Mouse (Mus musculus) hindbrain, embryonic 13.5 days (tissue): ENCODE measurements around the gene Pias1. TPM values are rescaled to one million over a fixed set of nuclear protein-coding genes. Genes with fewer than 3 reads are reported as not detected.

ENCODE experiments used
- ATAC-seq: fragments of 200-750 bp; cut with Nextera tagmentation; 2 replicates; pipeline ENCODE4 v1.8.0; 2017; ENCODE audit warnings: moderate TSS enrichment; ENCODE audit not compliant: low FRiP score
- H3K27ac ChIP-seq: fragments of 300-500 bp; sonication (generic); 2 replicates; pipeline ENCODE4 v1.5.1; 2015; ENCODE audit warnings: inconsistent platforms, mild to moderate bottlenecking, moderate library complexity
- H3K27me3 ChIP-seq: fragments of 300-500 bp; sonication (generic); 2 replicates; pipeline ENCODE4 v1.6.1; 2015; ENCODE audit warnings: mild to moderate bottlenecking, inconsistent platforms
- H3K36me3 ChIP-seq: fragments of 300-500 bp; sonication (generic); 2 replicates; pipeline ENCODE4 v1.6.1; 2015; ENCODE audit warnings: mild to moderate bottlenecking, inconsistent platforms
- H3K4me1 ChIP-seq: fragments of 300-500 bp; sonication (generic); replicated peaks from 2 replicates; pipeline ENCODE4 v1.6.1; 2015; ENCODE audit warnings: inconsistent platforms
- H3K4me2 ChIP-seq: fragments of 300-500 bp; sonication (generic); 2 replicates; pipeline ENCODE4 v1.6.1; 2015; ENCODE audit warnings: inconsistent platforms, mild to moderate bottlenecking, moderate library complexity
- H3K4me3 ChIP-seq: fragments of 300-500 bp; sonication (generic); 2 replicates; pipeline ENCODE4 v1.5.1; 2015; ENCODE audit warnings: mild to moderate bottlenecking, inconsistent platforms
- H3K9ac ChIP-seq: fragments of 300-500 bp; sonication (generic); 2 replicates; pipeline ENCODE4 v1.6.1; 2015; ENCODE audit warnings: mild to moderate bottlenecking, inconsistent platforms
- H3K9me3 ChIP-seq: fragments of 300-500 bp; sonication (generic); 2 replicates; pipeline ENCODE4 v1.6.1; 2016; ENCODE audit warnings: inconsistent platforms
- WGBS: fragments of 180-500 bp; shearing (Covaris S2); methylation state at CpG from one replicate; pipeline ENCODE4 v1.1.7; 2015; 5-methylcytosine and 5-hydroxymethylcytosine counted together
- polyA plus RNA-seq: library from polyadenylated mRNA; unstranded; fragments of >200 nt; fragmentation: Nextera tagmentation; extraction: Ambion mirVana; gene quantifications from 2 replicates; pipeline ENCODE4 v1.2.1, GENCODE M21; 2015

The Pias1 gene
- polyA plus RNA-seq, 1 experiment from 2014 or later, result 68.2 TPM

DNA sequence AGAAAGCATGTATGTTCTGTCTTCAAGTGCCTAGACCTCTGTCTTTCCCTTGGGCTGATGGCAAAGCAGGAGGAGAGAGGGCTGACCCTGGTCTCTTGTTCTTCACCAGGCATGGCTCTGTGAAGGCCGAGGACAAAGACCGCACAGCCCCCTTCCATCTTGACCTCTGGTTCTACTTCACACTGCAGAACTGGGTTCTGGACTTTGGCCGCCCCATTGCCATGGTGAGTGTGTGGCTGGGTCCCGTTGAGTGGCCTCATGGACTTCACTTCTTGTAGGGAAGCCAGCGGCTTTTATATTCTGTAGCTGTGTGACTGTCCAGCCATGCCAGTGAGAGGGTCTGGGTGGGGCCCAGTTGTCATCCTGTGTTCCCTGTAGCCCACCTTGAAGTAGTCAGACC, 143.3 kb downstream of the Pias1 start:
- 96% methylated on average over 5 of the region's 5 CpGs for WGBS
- Histone ChIP-seq H3K4me1 (peaks cover 15% of the 10 kb centered on the region), H3K27ac (no peak overlapping the region), H3K9ac (no peak overlapping the region), H3K27me3 (no peaks in the 10 kb centered on the region), H3K36me3 (no peaks in the 10 kb centered on the region), H3K4me3 (no peak overlapping the region), H3K4me2 (no peak overlapping the region), H3K9me3 (no peaks in the 10 kb centered on the region)
- no peak for ATAC-seq

DNA sequence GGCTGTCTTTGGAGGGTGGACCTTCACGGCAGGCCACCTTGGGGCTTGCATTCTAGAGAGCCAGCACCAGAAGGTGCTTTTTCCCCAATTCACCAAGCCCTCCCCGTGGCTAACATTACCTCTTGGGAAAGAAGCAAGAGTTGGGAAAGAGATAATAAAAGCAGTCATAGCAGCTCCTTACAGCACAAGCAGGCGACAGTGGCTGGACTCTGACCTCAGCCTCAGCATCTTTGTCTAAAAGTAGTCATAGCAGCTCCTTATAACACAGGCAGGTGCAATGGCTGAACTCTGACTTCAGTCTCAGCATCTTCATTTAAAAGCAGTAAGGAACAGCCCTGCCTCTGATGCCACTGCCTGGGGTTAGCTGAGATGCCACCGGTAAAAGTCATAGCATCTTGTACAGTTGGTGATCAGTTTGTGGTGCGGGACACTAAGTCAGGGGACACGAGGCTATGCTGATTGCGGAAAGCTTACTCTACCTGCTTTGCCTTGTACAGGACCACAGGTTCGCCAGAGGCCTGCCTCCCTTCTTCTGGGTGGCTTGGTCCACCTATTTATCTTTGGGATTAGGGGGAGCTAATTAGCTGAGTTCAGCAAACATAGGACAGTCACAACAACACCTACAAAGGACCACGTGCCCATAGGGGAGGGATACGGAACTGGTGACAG, 144.2 kb downstream of the Pias1 start:
- Histone ChIP-seq H3K4me1 (peaks cover 16% of the 10 kb centered on the region), H3K36me3 (no peaks in the 10 kb centered on the region), H3K27ac (no peak overlapping the region), H3K9ac (no peak overlapping the region), H3K27me3 (no peaks in the 10 kb centered on the region), H3K4me3 (no peak overlapping the region), H3K4me2 (no peak overlapping the region), H3K9me3 (no peaks in the 10 kb centered on the region)
- WGBS, result 83% methylated on average over 10 of the region's 10 CpGs
- no peak for ATAC-seq

DNA sequence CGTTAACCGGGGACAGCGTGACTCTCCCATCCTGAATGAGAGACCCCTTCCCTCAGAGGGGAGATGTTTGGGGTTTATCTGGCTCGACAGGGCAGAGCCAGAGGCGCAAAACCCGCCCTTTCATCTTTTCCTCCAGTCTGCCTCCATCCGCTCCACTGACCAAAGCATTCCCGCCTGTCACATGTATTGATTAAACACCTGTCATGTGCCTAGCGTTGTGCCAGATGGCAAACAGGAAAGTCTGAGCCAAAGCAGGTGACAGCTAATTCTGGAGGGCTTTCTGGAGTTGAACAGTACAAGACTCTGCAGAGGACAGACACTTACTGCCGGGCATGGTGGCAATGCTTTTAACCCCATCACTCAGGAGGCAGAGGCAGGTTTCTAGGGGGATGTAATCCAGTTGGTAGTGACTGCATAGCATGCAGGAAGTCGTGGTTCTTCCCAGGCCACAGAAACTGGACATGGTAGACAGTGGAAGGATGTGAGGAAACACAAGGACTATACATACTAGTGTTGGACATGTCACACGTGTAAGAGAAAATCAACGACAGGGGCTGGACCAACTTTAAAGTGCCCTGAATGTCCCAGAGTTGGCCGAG, 148.5 kb downstream of the Pias1 start:
- peak; percentile 40; the same call in 1 of the 2 replicates for ATAC-seq
- peaks cover 14% of the 10 kb centered on the region for H3K4me1 ChIP-seq
- H3K4me3 ChIP-seq, result peak overlapping the region; percentile 64
- peak overlapping the region; percentile 62 for H3K27ac ChIP-seq
- peak overlapping the region; percentile 87 for H3K9ac ChIP-seq
- 17% methylated on average over 14 of the region's 14 CpGs for WGBS
- peak overlapping the region; percentile 83 for H3K4me2 ChIP-seq
- no peaks in the 10 kb centered on the region for H3K36me3 ChIP-seq
- H3K27me3 ChIP-seq, result no peaks in the 10 kb centered on the region
- no peaks in the 10 kb centered on the region for H3K9me3 ChIP-seq

DNA sequence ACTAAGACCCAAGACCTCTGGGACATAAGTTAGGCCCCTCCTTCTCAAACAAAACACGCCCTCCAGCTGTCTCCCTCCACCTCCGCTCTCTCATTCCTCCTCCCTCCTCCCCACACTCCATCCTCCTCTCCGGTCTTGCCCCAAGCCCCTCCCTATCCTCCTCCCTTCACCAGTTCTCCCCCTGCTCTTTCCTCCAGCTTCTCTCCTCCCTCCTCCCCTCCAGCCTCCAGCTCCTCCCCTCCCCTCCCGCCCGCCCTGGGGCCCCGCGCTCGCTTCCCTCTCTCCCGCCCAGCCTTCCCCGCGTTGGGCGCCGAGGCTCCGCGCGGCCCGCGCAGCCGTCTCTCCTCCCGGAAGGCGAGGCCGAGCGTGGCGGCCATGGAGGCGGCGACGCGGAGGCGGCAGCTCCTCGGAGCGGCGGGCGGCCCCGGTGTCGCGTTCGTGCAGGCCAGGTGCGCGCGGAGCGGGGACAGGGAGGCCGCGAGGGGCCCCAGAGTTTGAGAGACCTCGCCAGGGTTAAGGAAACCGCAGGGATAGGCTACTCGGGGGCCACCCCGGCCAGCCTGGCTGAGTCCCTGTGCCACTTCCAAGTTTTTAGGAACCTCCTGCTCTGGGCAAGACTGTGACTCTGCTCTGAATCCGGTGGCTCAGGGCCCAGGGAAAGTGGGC, 149.1 kb downstream of the Pias1 start, which contains the start of gene Cln6:
Gene Cln6, plus strand, starts transcription at position 280 of the 666 bp plus-strand sequence.
- peak within 1 kb of the TSS; percentile 83 for H3K4me2 ChIP-seq
- ATAC-seq, result peak; percentile 81
- under 1% methylated on average over 46 of the region's 48 CpGs for WGBS
- H3K9ac ChIP-seq, result peak within 1 kb of the TSS; percentile 87
- H3K4me1 ChIP-seq, result peaks cover 14% of the 10 kb centered on the region
- no peaks in the 10 kb centered on the region for H3K9me3 ChIP-seq
- peak within 1 kb of the TSS; percentile 62 for H3K27ac ChIP-seq
- no peaks in the 10 kb centered on the region for H3K27me3 ChIP-seq
- H3K36me3 ChIP-seq, result no peaks in the 10 kb centered on the region
- peak within 1 kb of the TSS; percentile 64 for H3K4me3 ChIP-seq

DNA sequence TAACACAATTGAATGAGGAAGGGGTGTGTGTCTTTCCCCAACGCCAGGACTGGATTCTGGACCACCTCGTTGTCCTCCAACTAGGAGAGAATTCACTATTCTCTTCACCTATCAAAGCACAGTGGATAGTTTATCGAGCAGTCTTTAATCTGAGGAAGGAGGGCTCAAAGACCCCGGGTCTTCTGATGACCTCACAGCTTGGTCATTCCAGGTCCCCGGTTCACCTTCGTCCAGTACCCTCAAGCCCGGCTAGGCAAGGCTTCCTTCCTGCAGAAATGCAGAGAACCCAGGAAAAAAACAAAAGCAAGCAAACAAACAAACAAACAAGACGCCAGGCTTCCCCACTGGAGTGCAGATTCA, 149.6 kb downstream of the Pias1 start:
- Histone ChIP-seq H3K4me1 (peaks cover 18% of the 10 kb centered on the region), H3K27ac (0 out of 2 replicates have a peak overlapping the region, but pooled peaks have one; percentile 62), H3K4me3 (peak overlapping the region; percentile 64), H3K4me2 (peak overlapping the region; percentile 83), H3K36me3 (no peaks in the 10 kb centered on the region), H3K9ac (no peak overlapping the region; the same call in 1 of the 2 replicates), H3K9me3 (no peaks in the 10 kb centered on the region), H3K27me3 (no peaks in the 10 kb centered on the region)
- 17% methylated on average over 8 of the region's 8 CpGs for WGBS
- no peak for ATAC-seq

DNA sequence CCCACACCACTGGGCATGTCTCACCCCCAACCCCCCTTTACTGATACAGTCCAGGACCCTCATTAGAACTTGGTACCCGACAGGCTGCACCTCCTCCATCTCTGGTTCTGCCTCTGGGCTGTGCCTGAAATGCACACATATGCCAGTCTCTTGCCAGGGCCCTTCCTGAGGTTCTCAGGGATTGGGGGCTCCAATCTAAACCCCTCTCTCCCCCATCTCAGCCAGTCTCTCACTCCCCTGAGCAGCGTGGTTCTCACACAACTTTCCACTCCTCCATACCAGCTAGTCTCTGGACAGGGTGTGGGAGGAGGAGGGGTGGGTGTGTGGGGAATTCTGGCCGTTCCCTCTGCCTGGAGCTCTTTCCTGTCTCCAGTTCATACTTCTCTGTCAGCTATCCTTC, 150.1 kb downstream of the Pias1 start:
- H3K36me3 ChIP-seq, result no peaks in the 10 kb centered on the region
- no peak overlapping the region for H3K4me2 ChIP-seq
- H3K4me1 ChIP-seq, result peaks cover 18% of the 10 kb centered on the region
- no peak overlapping the region for H3K9ac ChIP-seq
- no peaks in the 10 kb centered on the region for H3K9me3 ChIP-seq
- no peak overlapping the region for H3K4me3 ChIP-seq
- WGBS, result 54% methylated on average over 3 of the region's 3 CpGs
- no peak for ATAC-seq
- no peak overlapping the region for H3K27ac ChIP-seq
- no peaks in the 10 kb centered on the region for H3K27me3 ChIP-seq

DNA sequence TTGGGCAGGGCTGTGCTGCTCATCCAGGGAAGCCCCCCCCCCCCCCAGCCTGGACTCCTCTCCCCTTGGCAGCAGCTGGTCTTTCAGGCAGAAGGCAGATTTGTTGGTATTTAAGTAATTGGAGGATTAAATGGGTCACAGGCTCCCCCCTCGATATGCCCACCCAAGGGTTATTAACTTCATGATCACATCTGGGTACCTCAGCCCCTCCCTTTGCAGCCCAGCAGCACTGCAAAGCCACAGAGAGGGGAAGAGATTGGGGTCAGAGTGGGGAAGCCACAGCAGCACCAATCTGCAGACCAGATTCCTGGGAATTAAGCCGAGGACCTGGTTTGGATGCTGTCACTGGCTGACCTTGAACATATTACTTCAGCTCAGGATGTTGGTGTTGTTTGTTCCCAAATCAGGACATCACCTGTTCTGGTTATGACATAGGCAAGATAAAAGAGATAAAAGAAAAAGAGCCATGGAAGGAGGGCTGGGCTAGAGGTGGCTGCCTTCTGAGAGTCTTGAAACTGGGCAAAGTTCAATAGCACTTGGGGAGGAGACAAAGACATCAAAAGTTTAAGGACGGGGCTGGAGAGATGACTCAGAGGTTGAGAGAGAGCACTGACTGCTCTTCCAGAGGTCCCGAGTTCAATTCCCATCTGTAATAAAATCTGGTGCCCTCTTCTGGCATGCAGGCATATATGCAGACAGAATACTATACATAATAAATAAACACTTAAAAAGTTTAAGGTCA, 151.8 kb downstream of the Pias1 start:
- no peak overlapping the region for H3K9ac ChIP-seq
- 58% methylated on average over 4 of the region's 4 CpGs for WGBS
- ATAC-seq, result no peak

DNA sequence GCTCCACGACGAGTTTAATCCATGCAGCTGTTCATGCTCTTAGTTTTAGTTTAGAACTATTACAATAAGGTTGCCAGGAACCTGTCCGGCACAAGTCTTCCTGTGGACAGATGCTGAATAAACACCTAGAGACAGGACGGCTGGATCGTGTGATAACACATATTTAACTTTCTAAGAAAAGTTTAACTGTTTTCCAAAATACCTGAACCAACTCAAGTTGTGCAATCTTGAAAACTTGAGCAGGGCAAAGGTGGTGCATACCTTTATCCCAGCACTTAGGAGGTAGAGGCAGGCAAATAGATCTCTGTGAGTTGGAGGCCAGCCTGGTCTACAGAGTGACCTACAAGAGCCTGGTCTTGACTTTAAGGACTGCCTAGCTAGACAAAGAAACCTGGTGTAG, 152.8 kb downstream of the Pias1 start:
- no peak overlapping the region for H3K9ac ChIP-seq
- H3K9me3 ChIP-seq, result no peaks in the 10 kb centered on the region
- 91% methylated on average over 5 of the region's 5 CpGs for WGBS
- no peak overlapping the region for H3K4me3 ChIP-seq
- no peak overlapping the region for H3K4me2 ChIP-seq
- no peak overlapping the region for H3K27ac ChIP-seq
- H3K27me3 ChIP-seq, result no peaks in the 10 kb centered on the region
- ATAC-seq, result no peak
- H3K4me1 ChIP-seq, result peaks cover 18% of the 10 kb centered on the region
- H3K36me3 ChIP-seq, result no peaks in the 10 kb centered on the region

More for the DNA sequence above, 151.8 kb downstream of the Pias1 start:
- H3K4me3 ChIP-seq, result no peak overlapping the region
- no peaks in the 10 kb centered on the region for H3K27me3 ChIP-seq
- no peak overlapping the region for H3K27ac ChIP-seq
- peaks cover 18% of the 10 kb centered on the region for H3K4me1 ChIP-seq
- H3K36me3 ChIP-seq, result no peaks in the 10 kb centered on the region
- no peak overlapping the region for H3K4me2 ChIP-seq
- H3K9me3 ChIP-seq, result no peaks in the 10 kb centered on the region

DNA sequence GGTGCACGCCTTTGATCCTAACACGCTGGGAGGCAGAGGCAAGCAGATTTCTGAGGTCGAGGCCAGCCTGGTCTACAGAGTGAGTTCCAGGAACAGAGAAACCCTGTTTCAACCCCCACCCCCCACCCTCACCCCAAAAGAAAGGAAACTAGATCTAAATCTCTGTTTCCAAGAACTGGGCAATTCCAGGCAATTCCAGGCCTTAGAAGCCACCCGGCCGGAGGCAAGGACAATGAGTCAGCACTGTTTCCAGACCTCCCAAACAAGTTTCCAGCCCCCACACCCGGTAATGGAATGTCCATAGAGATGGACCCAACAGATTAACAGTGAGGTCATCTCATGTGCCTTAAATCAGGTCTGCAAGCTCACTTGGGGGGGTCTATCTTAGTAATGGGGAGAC, 157.8 kb downstream of the Pias1 start:
- peaks cover 30% of the 10 kb centered on the region for H3K4me1 ChIP-seq
- WGBS, result 82% methylated on average over 6 of the region's 6 CpGs

DNA sequence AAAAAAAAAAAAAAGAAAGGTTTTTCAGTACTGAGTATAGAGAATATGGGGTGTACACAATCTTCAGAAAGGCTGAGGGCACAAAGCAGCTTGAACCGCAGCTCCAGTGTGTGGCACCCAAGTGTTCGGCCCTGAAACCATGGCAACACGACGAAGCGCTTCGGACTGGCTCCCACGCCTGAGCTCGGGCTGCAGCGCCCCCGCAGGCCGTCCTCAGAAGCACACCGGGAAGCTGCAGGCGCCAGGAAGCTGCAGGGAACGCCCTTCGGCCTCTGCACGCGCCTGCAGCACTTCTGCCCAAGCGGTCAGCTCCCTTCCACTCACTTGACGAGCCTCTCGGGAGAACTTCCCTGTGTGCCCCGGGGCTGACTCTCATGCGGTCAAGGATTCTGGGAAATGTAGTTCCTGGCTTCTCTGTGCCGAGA, 159.1 kb downstream of the Pias1 start:
- peak; percentile 88 for ATAC-seq
- no peaks in the 10 kb centered on the region for H3K9me3 ChIP-seq
- WGBS, result 0% methylated on average over 23 of the region's 23 CpGs
- peak overlapping the region; percentile 47 for H3K4me2 ChIP-seq
- no peak overlapping the region for H3K9ac ChIP-seq
- H3K27me3 ChIP-seq, result no peaks in the 10 kb centered on the region
- peaks cover 30% of the 10 kb centered on the region for H3K4me1 ChIP-seq
- peak overlapping the region; percentile 38 for H3K4me3 ChIP-seq
- no peaks in the 10 kb centered on the region for H3K36me3 ChIP-seq
- no peak overlapping the region; the same call in 1 of the 2 replicates for H3K27ac ChIP-seq

More for the DNA sequence above, 157.8 kb downstream of the Pias1 start:
- no peak for ATAC-seq
- Histone ChIP-seq H3K9ac (no peak overlapping the region), H3K36me3 (no peaks in the 10 kb centered on the region), H3K27ac (no peak overlapping the region), H3K27me3 (no peaks in the 10 kb centered on the region), H3K4me2 (no peak overlapping the region), H3K4me3 (no peak overlapping the region), H3K9me3 (no peaks in the 10 kb centered on the region)
